Mouse (Mus musculus) adrenal gland, postnatal 36 days (tissue): Measurements from ENCODE around the gene BC035947. TPM values are rescaled to one million over a fixed set of nuclear protein-coding genes. Genes with fewer than 3 reads are reported as not detected.
"Not testable (repeated sequence)": the region's sequence is repeated elsewhere in the genome, so short reads cannot be mapped to it uniquely, and the experiment has no call there.

Experiments
- DNase-seq, 2 experiments: peaks; one replicate each; pipeline ENCODE4 v3.0.0; 2021; ENCODE audit warnings: mixed read lengths in 1 of 2
- total RNA-seq, 2 experiments: library from RNA; stranded (reverse); gene quantifications; 2 replicates each; pipeline ENCODE4 v1.2.3; 2021

Gene BC035947
- total RNA-seq, 2 experiments from 2014 or later = 0.17 TPM; not detected in 1

GRCm38 (mm10) chr1:78501856-78502255, 10.1 kb downstream of the BC035947 start:
- not testable (repeated sequence) for DNase-seq

- DNase-seq = no peak
These were observed 10.9 kb downstream of the BC035947 start for GRCm38 (mm10) chr1:78501036-78501435.

- DNase-seq = no peak
These were observed 21.8 kb downstream of the BC035947 start for GRCm38 (mm10) chr1:78490143-78490542.

GRCm38 (mm10) chr1:78488752-78489492, 23.0 kb downstream of the BC035947 start, which contains the start of gene Farsb:
Farsb (minus strand) TSS chr1:78488897.
- DNase-seq = peak; percentile 91

GRCm38 (mm10) chr1:78488427-78488751, 23.6 kb downstream of the BC035947 start:
- DNase-seq = no peak

GRCm38 (mm10) chr1:78484361-78484760, 27.6 kb downstream of the BC035947 start:
- DNase-seq = no peak

GRCm38 (mm10) chr1:78483430-78483829, 28.5 kb downstream of the BC035947 start:
- DNase-seq = no peak

GRCm38 (mm10) chr1:78472441-78472840, 39.5 kb downstream of the BC035947 start:
- DNase-seq = no peak

GRCm38 (mm10) chr1:78454659-78455058, 57.3 kb downstream of the BC035947 start:
- peak; percentile 21 to 29 for DNase-seq

- DNase-seq = no peak
These were observed 58.1 kb downstream of the BC035947 start for GRCm38 (mm10) chr1:78453886-78454285.

- DNase-seq = no peak
These were observed 59.4 kb downstream of the BC035947 start for GRCm38 (mm10) chr1:78452544-78452943.

- no peak for DNase-seq
These were observed 60.7 kb downstream of the BC035947 start for GRCm38 (mm10) chr1:78451070-78451854.

- no peak for DNase-seq
These were observed 63.9 kb downstream of the BC035947 start for GRCm38 (mm10) chr1:78448091-78448490.

Other genes with a start within 250 kb of the BC035947 start
- gene Sgpp2, start 201.8 kb downstream of the BC035947 start, total RNA-seq = 1 to 10 TPM in 1 of 2 experiments, under 1 TPM in 1; 0.82 to 1.1 TPM
- gene Farsb, start 23.3 kb downstream of the BC035947 start, total RNA-seq = 10 to 100 TPM; 71.0 to 77.3 TPM
- gene Mogat1, start 1.2 kb downstream of the BC035947 start, total RNA-seq = 1 to 10 TPM; 2.1 to 3.1 TPM
- 10 to 100 TPM; 24.6 to 25.0 TPM for gene Acsl3, start 145.7 kb upstream of the BC035947 start, total RNA-seq
- 1 to 10 TPM; 4.1 TPM for gene Utp14b, start 145.9 kb upstream of the BC035947 start, total RNA-seq